Mouse (Mus musculus) intestine, embryonic 16.5 days (tissue): ENCODE results near the gene Myo1f. TPM values are rescaled to one million over a fixed set of nuclear protein-coding genes. Genes with fewer than 3 reads are reported as not detected.

Experiments used
- ATAC-seq: fragments of 200-750 bp; cut with Nextera tagmentation; 2 replicates; pipeline ENCODE4 v1.8.0; 2017; ENCODE audit warnings: moderate TSS enrichment, moderate library complexity
- H3K27ac ChIP-seq: fragments of 300-500 bp; sonication (generic); 2 replicates; pipeline ENCODE4 v1.5.1; 2014; ENCODE audit warnings: mild to moderate bottlenecking, low read length
- H3K27me3 ChIP-seq: fragments of 300-500 bp; sonication (generic); replicated peaks from 2 replicates; pipeline ENCODE4 v1.6.1; 2014; ENCODE audit warnings: low read length, control low read depth, mixed read lengths; ENCODE audit not compliant: control insufficient read depth, insufficient read depth
- H3K36me3 ChIP-seq: fragments of 300-500 bp; sonication (generic); 2 replicates; pipeline ENCODE4 v1.6.1; 2014; ENCODE audit warnings: low read length, control low read depth; ENCODE audit not compliant: control insufficient read depth, insufficient read depth
- H3K4me1 ChIP-seq: fragments of 300-500 bp; sonication (generic); 2 replicates; pipeline ENCODE4 v1.6.1; 2014; ENCODE audit warnings: low read length, control low read depth, mixed read lengths; ENCODE audit not compliant: control insufficient read depth, insufficient read depth
- H3K4me2 ChIP-seq: fragments of 300-500 bp; sonication (generic); 2 replicates; pipeline ENCODE4 v1.6.1; 2014; ENCODE audit warnings: low read depth, low read length, control low read depth
- H3K4me3 ChIP-seq: fragments of 300-500 bp; sonication (generic); 2 replicates; pipeline ENCODE4 v1.5.1; 2014; ENCODE audit warnings: mild to moderate bottlenecking, low read length
- H3K9ac ChIP-seq: fragments of 300-500 bp; sonication (generic); 2 replicates; pipeline ENCODE4 v1.6.1; 2014; ENCODE audit warnings: low read depth, low read length
- H3K9me3 ChIP-seq: fragments of 300-500 bp; sonication (generic); 2 replicates; pipeline ENCODE4 v1.6.1; 2016; ENCODE audit warnings: low read length, control low read depth; ENCODE audit not compliant: control insufficient read depth
- WGBS: fragments of 180-500 bp; shearing (Covaris S2); extraction: QIAGEN DNeasy Blood & Tissue Kit; methylation state at CpG from one replicate; pipeline ENCODE4 v1.1.7; 2014; 5-methylcytosine and 5-hydroxymethylcytosine counted together
- polyA plus RNA-seq: library from polyadenylated mRNA; unstranded; fragments of >200 nt; fragmentation: Nextera tagmentation; extraction: Ambion mirVana; gene quantifications from 2 replicates; pipeline ENCODE4 v1.2.1, GENCODE M21; 2015

The Myo1f gene
- polyA plus RNA-seq, 1 experiment from 2014 or later, result 3.9 TPM

DNA sequence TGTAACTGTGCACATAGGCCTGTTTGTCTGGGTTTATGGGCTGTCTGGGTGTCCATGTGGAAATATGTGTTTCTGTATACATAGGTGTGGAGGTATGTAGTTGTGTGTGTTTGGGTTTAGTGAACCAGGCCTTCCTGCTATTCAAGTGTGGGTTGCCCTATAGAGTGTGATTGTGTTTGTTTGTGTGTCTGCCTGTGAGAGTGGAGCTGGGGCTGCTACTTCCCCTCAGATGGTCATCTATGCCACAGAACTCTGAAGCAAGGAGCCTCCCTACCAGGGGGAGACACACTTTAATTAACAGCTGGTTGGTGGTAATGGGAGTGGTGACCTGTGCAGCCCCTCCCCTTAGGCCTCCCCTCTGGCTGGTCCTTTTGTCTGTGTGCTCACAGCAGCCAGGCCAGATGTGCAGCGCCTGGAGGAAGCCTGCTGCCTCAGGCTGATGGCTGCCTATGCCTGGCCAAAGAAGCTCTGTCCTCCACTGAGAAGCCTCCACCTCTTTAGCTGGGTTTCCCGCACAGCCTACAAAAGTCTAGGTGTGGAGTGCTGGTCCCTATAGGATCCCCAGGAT lies 30.6 kb upstream of the Myo1f start:
- Histone ChIP-seq H3K4me2 (peak overlapping the region; percentile 72), H3K36me3 (no peaks in the 10 kb centered on the region), H3K9me3 (no peaks in the 10 kb centered on the region), H3K27ac (peak overlapping the region; percentile 78), H3K27me3 (no peaks in the 10 kb centered on the region), H3K4me3 (peak overlapping the region; percentile 71), H3K4me1 (peaks cover 20% of the 10 kb centered on the region), H3K9ac (peak overlapping the region; percentile 85)
- ATAC-seq, result peak; percentile 32; the same call in 1 of the 2 replicates
- 12% methylated on average over 2 of the region's 2 CpGs for WGBS

DNA sequence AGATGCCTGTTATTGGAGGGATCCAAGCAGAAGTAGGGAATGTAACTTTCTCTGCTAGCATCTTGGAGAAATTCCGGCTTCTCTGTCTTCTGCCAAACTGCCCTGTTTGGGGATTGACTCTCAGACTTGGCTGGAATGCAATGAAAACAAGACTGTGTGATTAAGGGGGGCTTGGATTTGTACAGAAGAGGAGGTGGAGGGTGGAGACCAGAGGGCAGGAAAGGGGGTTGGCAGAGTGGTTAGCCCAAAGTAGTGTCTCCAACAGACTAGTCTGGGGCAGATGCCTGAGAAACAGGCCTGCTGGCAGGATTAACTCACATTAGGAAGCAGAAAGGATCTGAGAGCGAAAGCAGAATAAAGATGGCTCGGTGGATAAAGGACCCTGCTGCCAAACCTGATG lies 29.0 kb upstream of the Myo1f start:
- 80% methylated on average over 3 of the region's 3 CpGs for WGBS
- Histone ChIP-seq H3K9me3 (no peaks in the 10 kb centered on the region), H3K4me3 (no peak overlapping the region), H3K4me1 (peaks cover 20% of the 10 kb centered on the region), H3K4me2 (no peak overlapping the region), H3K27me3 (no peaks in the 10 kb centered on the region), H3K36me3 (no peaks in the 10 kb centered on the region), H3K9ac (no peak overlapping the region), H3K27ac (no peak overlapping the region)
- ATAC-seq, result no peak

DNA sequence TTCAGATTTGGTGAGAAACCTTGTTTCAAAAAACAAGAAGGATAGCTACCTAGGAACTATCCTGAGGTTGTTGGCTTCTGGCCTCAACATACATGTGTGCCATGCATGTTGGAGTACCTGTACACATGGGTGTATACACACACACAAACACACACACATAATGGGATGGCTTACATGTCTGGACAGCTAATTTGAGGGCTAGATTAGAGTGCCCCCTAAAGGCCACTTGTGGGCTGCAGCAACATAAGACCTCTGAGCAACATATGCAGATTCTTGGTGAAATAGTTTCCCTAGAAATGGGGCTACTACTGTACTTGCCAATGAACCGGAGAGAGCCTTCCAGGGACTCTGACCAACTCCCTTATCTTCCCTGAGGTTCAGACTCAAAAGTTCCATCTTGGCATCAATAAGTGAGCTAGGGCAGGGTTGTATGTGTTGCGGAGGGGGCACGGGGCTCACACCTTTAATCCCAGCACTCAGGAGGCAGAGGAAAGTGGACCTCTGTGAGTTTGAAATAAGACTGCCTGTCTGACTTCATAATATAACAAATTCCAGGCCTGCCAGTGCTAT lies 16.3 kb upstream of the Myo1f start:
- H3K4me2 ChIP-seq, result no peak overlapping the region
- H3K9ac ChIP-seq, result no peak overlapping the region
- no peaks in the 10 kb centered on the region for H3K27me3 ChIP-seq
- H3K36me3 ChIP-seq, result peaks cover 13% of the 10 kb centered on the region; the same call in 1 of the 2 replicates
- WGBS, result 91% methylated on average over 3 of the region's 3 CpGs
- no peak overlapping the region for H3K27ac ChIP-seq
- no peaks in the 10 kb centered on the region for H3K4me1 ChIP-seq
- no peaks in the 10 kb centered on the region for H3K9me3 ChIP-seq
- no peak overlapping the region for H3K4me3 ChIP-seq
- ATAC-seq, result 0 out of 2 replicates have a peak, but pooled peaks have one; percentile 26

DNA sequence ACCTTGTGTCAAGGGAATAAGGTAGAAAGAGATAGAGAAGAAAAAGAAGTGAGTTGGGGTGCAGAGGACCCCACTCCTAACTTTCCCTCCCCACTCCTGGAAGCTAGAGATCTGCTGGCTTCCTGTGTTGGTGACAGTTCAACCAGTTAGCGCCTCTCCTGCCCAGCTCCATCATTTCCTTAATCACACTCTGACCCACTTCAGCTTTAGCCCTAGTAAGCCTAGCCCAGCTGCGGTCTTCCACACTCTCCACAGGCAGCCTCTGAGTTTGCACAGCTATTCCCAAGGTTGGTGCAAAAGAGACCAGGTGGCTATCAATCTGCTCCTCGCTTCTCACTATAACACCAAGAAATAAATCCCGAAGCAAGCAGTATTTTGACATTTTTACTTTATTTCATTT lies 15.6 kb upstream of the Myo1f start:
- no peak overlapping the region for H3K4me2 ChIP-seq
- no peaks in the 10 kb centered on the region for H3K27me3 ChIP-seq
- H3K9me3 ChIP-seq, result no peaks in the 10 kb centered on the region
- no peak overlapping the region for H3K27ac ChIP-seq
- H3K9ac ChIP-seq, result no peak overlapping the region
- H3K36me3 ChIP-seq, result 0 out of 2 replicates have a peak, but pooled peaks cover 8% of the 10 kb centered on the region
- H3K4me3 ChIP-seq, result no peak overlapping the region
- WGBS, result 91% methylated on average over 4 of the region's 4 CpGs
- no peak for ATAC-seq
- H3K4me1 ChIP-seq, result no peaks in the 10 kb centered on the region

GRCm38 (mm10) chr17:33549212-33549611 lies 6.3 kb upstream of the Myo1f start:
- WGBS, result 91% methylated on average over 6 of the region's 6 CpGs
- Histone ChIP-seq H3K36me3 (no peaks in the 10 kb centered on the region), H3K27ac (no peak overlapping the region), H3K27me3 (no peaks in the 10 kb centered on the region), H3K4me1 (no peaks in the 10 kb centered on the region), H3K9ac (no peak overlapping the region), H3K4me2 (no peak overlapping the region), H3K4me3 (no peak overlapping the region), H3K9me3 (no peaks in the 10 kb centered on the region)
- no peak for ATAC-seq

DNA sequence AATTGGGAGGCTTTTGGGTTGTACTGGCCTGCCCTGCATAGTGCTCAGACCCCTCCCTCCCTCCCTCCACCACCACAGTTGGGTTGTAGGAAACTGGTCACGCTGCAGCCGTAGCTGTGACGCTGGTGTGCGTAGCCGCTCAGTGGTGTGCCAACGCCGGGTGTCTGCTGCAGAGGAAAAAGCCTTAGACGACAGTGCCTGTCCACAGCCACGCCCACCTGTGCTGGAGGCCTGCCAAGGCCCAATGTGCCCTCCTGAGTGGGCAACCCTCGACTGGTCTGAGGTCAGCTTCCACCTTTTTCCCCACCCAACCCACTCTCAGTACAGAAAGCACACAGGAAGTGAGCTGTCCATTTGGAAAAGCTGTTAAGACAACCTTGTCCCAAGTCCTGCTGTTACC lies 5.1 kb upstream of the Myo1f start:
- Histone ChIP-seq H3K9ac (no peak overlapping the region), H3K4me1 (no peaks in the 10 kb centered on the region), H3K36me3 (no peaks in the 10 kb centered on the region), H3K27me3 (no peaks in the 10 kb centered on the region), H3K4me2 (no peak overlapping the region), H3K4me3 (no peak overlapping the region), H3K9me3 (no peaks in the 10 kb centered on the region), H3K27ac (no peak overlapping the region)
- ATAC-seq, result no peak
- 72% methylated on average over 10 of the region's 10 CpGs for WGBS

DNA sequence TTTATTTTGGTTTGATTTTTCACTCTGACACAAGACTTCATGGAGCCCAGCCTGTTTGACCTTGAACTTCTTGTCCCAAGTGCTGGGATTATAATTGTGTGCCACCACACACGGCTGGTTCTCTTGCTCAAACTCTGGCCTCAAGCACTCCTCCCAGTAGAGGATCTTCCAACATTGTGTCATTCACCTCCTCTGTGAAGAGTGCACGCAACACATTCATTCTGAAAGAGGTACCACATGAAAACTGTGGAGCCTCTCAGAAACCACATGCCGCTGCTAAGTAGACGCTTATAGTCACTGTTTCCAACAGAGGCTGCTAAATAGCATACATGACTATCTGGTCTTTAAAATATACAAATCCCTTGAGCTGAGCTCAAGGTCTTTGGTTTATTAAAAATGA lies 3.4 kb upstream of the Myo1f start:
- Histone ChIP-seq H3K36me3 (no peaks in the 10 kb centered on the region), H3K27me3 (no peaks in the 10 kb centered on the region), H3K9ac (no peak overlapping the region), H3K4me2 (no peak overlapping the region), H3K4me1 (no peaks in the 10 kb centered on the region), H3K9me3 (no peaks in the 10 kb centered on the region), H3K27ac (no peak overlapping the region), H3K4me3 (no peak overlapping the region)
- WGBS, result 89% methylated on average over 4 of the region's 4 CpGs
- no peak for ATAC-seq

- Histone ChIP-seq H3K9ac (no peak overlapping the region), H3K27me3 (no peaks in the 10 kb centered on the region), H3K4me2 (no peak overlapping the region), H3K36me3 (no peaks in the 10 kb centered on the region), H3K9me3 (no peaks in the 10 kb centered on the region), H3K4me3 (no peak overlapping the region), H3K27ac (no peak overlapping the region), H3K4me1 (no peaks in the 10 kb centered on the region)
- WGBS, result 54% methylated on average over 4 of the region's 4 CpGs
- ATAC-seq, result no peak
Measured at GRCm38 (mm10) chr17:33552964-33553363, 2.5 kb upstream of the Myo1f start.

DNA sequence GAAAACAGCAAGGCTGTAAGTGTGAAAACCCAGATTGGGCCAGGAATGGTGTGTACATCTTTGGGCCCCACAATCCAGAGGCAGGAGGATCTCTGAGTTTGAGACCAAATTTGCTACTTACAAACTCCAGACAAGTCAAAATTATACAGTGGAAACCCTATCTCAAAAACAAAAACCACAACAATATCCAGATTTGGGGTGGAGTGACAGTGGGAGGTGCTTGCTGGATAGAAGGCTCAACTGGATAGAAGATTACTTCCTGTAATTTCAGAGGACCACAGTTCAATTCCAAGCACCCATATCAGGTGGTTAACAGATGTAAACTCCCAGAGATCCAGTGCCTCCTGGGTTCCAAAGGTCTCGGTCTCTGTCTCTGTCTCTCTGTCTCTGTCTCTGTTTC lies 971 bp upstream of the Myo1f start:
- no peaks in the 10 kb centered on the region for H3K27me3 ChIP-seq
- no peaks in the 10 kb centered on the region for H3K36me3 ChIP-seq
- no peak overlapping the region for H3K4me3 ChIP-seq
- H3K27ac ChIP-seq, result no peak overlapping the region
- no peak for ATAC-seq
- WGBS, result 91% methylated on average over 1 of the region's 1 CpGs
- no peaks in the 10 kb centered on the region for H3K4me1 ChIP-seq
- no peak overlapping the region for H3K9ac ChIP-seq
- no peak overlapping the region for H3K4me2 ChIP-seq
- no peaks in the 10 kb centered on the region for H3K9me3 ChIP-seq

DNA sequence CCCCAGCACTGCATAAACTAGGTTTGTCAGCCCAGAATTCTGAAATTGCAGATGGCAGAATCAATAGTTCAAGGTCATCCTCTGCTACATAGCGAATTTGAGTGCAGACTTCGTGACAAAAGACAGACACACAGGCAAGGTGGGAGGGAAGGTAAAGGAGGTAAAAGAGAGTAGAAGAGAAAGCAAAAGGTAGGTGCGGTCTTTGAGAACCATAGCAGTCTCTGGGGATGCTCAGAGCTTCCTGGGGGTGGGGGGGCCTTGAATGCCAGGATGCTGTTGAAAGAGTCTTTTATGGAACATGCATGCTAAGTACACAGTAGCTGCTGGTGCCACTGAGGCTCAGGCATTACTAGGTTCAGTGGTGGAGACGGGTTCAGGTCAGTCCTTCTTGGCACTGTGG lies 2.4 kb downstream of the Myo1f start:
- H3K4me1 ChIP-seq, result no peaks in the 10 kb centered on the region
- H3K4me3 ChIP-seq, result no peak overlapping the region
- H3K9me3 ChIP-seq, result no peaks in the 10 kb centered on the region
- ATAC-seq, result no peak
- 71% methylated on average over 4 of the region's 4 CpGs for WGBS
- no peaks in the 10 kb centered on the region for H3K36me3 ChIP-seq
- H3K4me2 ChIP-seq, result no peak overlapping the region
- no peaks in the 10 kb centered on the region for H3K27me3 ChIP-seq
- H3K9ac ChIP-seq, result no peak overlapping the region
- no peak overlapping the region for H3K27ac ChIP-seq
